Mouse (Mus musculus): ENCODE results near the gene Akr1b3. TPM values are rescaled to one million over a fixed set of nuclear protein-coding genes. Genes with fewer than 3 reads are reported as not detected.
A peak's percentile ranks its signal among the peaks of the same experiment; 100 is the strongest.
"Not testable (repeated sequence)": the region's sequence is repeated elsewhere in the genome, so short reads cannot be mapped to it uniquely, and the experiment has no call there.

The Akr1b3 gene
- polyA plus RNA-seq, 1 experiment from 2014 or later, result 120 TPM

DNA sequence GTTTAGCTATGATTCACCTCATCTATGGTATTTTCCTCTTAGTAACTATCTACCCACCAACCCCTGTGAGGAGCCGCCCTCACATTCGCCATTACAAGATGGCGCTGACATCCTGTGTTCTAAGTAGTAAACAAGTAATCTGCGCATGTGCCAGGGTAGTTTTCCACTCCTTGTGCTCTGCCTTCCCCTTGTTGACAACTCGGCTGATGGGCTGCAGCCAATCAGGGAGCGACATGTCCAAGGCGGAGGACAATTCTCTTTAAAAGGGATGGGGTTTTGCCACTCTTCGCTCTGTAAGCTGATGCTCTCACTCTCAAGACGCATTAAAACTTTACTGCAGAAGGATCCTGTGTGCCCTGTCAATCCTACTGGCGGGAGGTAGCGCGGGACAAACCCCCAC, 14.5 kb upstream of the Akr1b3 start:
- not testable (repeated sequence) for H3K4me2 ChIP-seq (ENCODE audit: low read depth, low read length); H3K27ac ChIP-seq (ENCODE audit: low read length); H3K9me3 ChIP-seq (ENCODE audit: control insufficient read depth, low read length); H3K4me3 ChIP-seq (ENCODE audit: low read length); ATAC-seq (ENCODE audit: low read depth); H3K4me1 ChIP-seq (replicated peaks; ENCODE audit: control insufficient read depth, insufficient read depth, low read length); H3K27me3 ChIP-seq (ENCODE audit: control insufficient read depth, insufficient read depth, low read depth, low read length); H3K9ac ChIP-seq (ENCODE audit: low read length); H3K36me3 ChIP-seq (ENCODE audit: control insufficient read depth, insufficient read depth, low read length)
- WGBS, result 81% methylated on average over 12 of the region's 12 CpGs

DNA sequence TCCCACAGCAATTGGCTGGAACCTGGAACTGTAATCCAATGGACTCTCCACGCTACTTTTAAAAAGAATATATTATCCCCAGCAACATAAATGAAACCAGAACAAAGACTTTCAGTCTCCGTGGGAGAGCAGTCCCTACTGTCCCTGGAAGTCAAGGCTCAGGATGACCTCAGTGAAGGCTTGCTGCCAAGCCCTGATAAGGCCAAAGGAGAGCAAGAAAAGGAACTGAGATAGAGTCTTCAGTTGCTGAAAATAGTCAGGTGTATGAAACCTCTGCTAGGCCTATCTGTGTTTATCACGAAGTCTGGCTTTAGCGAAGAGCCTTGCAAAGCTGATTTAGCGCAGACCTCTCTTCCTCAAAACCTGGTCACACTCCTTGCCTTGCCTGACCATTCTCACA, 14.1 kb upstream of the Akr1b3 start:
- Histone ChIP-seq H3K9ac (ENCODE audit: low read length) (no peak overlapping the region), H3K27me3 (ENCODE audit: control insufficient read depth, insufficient read depth, low read depth, low read length) (no peaks in the 10 kb centered on the region), H3K9me3 (ENCODE audit: control insufficient read depth, low read length) (no peaks in the 10 kb centered on the region), H3K4me1 (replicated peaks; ENCODE audit: control insufficient read depth, insufficient read depth, low read length) (no peaks in the 10 kb centered on the region), H3K27ac (ENCODE audit: low read length) (no peak overlapping the region), H3K36me3 (ENCODE audit: control insufficient read depth, insufficient read depth, low read length) (no peaks in the 10 kb centered on the region), H3K4me2 (ENCODE audit: low read depth, low read length) (no peak overlapping the region), H3K4me3 (ENCODE audit: low read length) (no peak overlapping the region)
- ATAC-seq (ENCODE audit: low read depth), result no peak
- 81% methylated on average over 5 of the region's 5 CpGs for WGBS

GRCm38 (mm10) chr6:34322121-34322520, 4.8 kb upstream of the Akr1b3 start:
- no peak overlapping the region for H3K27ac ChIP-seq (ENCODE audit: low read length)
- H3K27me3 ChIP-seq (ENCODE audit: control insufficient read depth, insufficient read depth, low read depth, low read length), result no peaks in the 10 kb centered on the region
- H3K36me3 ChIP-seq (ENCODE audit: control insufficient read depth, insufficient read depth, low read length), result no peaks in the 10 kb centered on the region
- no peaks in the 10 kb centered on the region for H3K9me3 ChIP-seq (ENCODE audit: control insufficient read depth, low read length)
- 93% methylated on average over 7 of the region's 7 CpGs for WGBS
- no peak overlapping the region for H3K9ac ChIP-seq (ENCODE audit: low read length)
- peaks cover 3% of the 10 kb centered on the region for H3K4me1 ChIP-seq (replicated peaks; ENCODE audit: control insufficient read depth, insufficient read depth, low read length)
- no peak overlapping the region for H3K4me2 ChIP-seq (ENCODE audit: low read depth, low read length)
- no peak overlapping the region for H3K4me3 ChIP-seq (ENCODE audit: low read length)
- no peak for ATAC-seq (ENCODE audit: low read depth)

- H3K4me3 ChIP-seq (ENCODE audit: low read length), result no peak overlapping the region
- WGBS, result 31% methylated on average over 6 of the region's 6 CpGs
- no peak overlapping the region for H3K9ac ChIP-seq (ENCODE audit: low read length)
- no peaks in the 10 kb centered on the region for H3K27me3 ChIP-seq (ENCODE audit: control insufficient read depth, insufficient read depth, low read depth, low read length)
- H3K4me2 ChIP-seq (ENCODE audit: low read depth, low read length), result no peak overlapping the region
- no peaks in the 10 kb centered on the region for H3K9me3 ChIP-seq (ENCODE audit: control insufficient read depth, low read length)
- no peaks in the 10 kb centered on the region for H3K36me3 ChIP-seq (ENCODE audit: control insufficient read depth, insufficient read depth, low read length)
- no peak for ATAC-seq (ENCODE audit: low read depth)
- H3K27ac ChIP-seq (ENCODE audit: low read length), result no peak overlapping the region
- H3K4me1 ChIP-seq (replicated peaks; ENCODE audit: control insufficient read depth, insufficient read depth, low read length), result peaks cover 10% of the 10 kb centered on the region
Measured at GRCm38 (mm10) chr6:34318636-34319035, 1.4 kb upstream of the Akr1b3 start.

- Histone ChIP-seq H3K4me2 (ENCODE audit: low read depth, low read length) (peak overlapping the region; percentile 90), H3K4me3 (ENCODE audit: low read length) (peak overlapping the region; percentile 74), H3K9me3 (ENCODE audit: control insufficient read depth, low read length) (no peaks in the 10 kb centered on the region), H3K27ac (ENCODE audit: low read length) (no peak overlapping the region), H3K9ac (ENCODE audit: low read length) (peak overlapping the region; percentile 15; the same call in 1 of the 2 replicates), H3K36me3 (ENCODE audit: control insufficient read depth, insufficient read depth, low read length) (no peaks in the 10 kb centered on the region), H3K4me1 (replicated peaks; ENCODE audit: control insufficient read depth, insufficient read depth, low read length) (peaks cover 10% of the 10 kb centered on the region), H3K27me3 (ENCODE audit: control insufficient read depth, insufficient read depth, low read depth, low read length) (no peaks in the 10 kb centered on the region)
- ATAC-seq (ENCODE audit: low read depth), result no peak
- 27% methylated on average over 5 of the region's 5 CpGs for WGBS
Measured at GRCm38 (mm10) chr6:34318172-34318571, 894 bp upstream of the Akr1b3 start.

DNA sequence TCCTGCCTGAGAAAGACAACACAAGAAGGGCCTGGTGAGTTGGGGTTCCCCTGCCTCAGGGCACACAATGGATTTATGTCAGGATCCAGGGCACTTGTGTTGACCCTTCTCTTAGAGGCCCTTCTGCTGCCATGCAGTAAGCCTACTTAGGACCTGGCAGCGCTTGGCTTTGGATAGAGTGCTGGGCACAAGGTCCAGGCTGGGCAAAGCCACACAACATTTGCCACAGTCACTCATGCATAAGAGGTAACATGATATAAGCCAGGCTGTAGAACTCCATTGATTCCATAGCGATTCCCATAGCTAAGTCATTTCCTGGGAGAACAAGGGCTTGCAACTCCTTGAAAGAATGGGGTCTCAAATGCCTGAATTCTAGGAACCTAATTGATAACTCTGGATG, 3.4 kb downstream of the Akr1b3 start:
- WGBS, result 94% methylated on average over 2 of the region's 2 CpGs
- peaks cover 7% of the 10 kb centered on the region for H3K36me3 ChIP-seq (ENCODE audit: control insufficient read depth, insufficient read depth, low read length)
- ATAC-seq (ENCODE audit: low read depth), result no peak
- H3K4me2 ChIP-seq (ENCODE audit: low read depth, low read length), result no peak overlapping the region
- H3K4me3 ChIP-seq (ENCODE audit: low read length), result no peak overlapping the region
- H3K4me1 ChIP-seq (replicated peaks; ENCODE audit: control insufficient read depth, insufficient read depth, low read length), result peaks cover 10% of the 10 kb centered on the region
- H3K27me3 ChIP-seq (ENCODE audit: control insufficient read depth, insufficient read depth, low read depth, low read length), result no peaks in the 10 kb centered on the region
- H3K27ac ChIP-seq (ENCODE audit: low read length), result no peak overlapping the region
- H3K9me3 ChIP-seq (ENCODE audit: control insufficient read depth, low read length), result no peaks in the 10 kb centered on the region
- no peak overlapping the region for H3K9ac ChIP-seq (ENCODE audit: low read length)

DNA sequence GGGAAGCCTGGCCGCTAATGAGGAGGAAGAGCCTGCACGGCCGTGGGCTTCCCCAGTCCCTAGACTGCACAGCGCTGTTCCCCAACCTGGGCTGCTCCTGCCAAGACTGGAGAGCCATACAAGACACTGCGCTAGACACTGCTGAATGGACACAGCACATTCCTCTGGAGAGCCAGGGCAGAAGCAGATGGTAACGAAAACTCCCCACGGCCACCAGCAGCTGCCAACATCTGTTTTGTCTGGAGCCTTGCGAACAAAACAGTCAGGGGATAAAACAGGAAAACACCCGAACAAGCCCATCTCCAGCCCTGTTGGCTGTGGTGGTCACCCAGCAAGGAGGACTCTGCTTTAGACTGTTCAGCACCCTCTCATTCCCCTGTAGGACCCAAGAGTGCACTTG, 3.9 kb downstream of the Akr1b3 start:
- H3K4me2 ChIP-seq (ENCODE audit: low read depth, low read length), result no peak overlapping the region
- H3K4me1 ChIP-seq (replicated peaks; ENCODE audit: control insufficient read depth, insufficient read depth, low read length), result peaks cover 10% of the 10 kb centered on the region
- WGBS, result 68% methylated on average over 9 of the region's 9 CpGs
- peaks cover 8% of the 10 kb centered on the region for H3K36me3 ChIP-seq (ENCODE audit: control insufficient read depth, insufficient read depth, low read length)
- H3K9me3 ChIP-seq (ENCODE audit: control insufficient read depth, low read length), result no peaks in the 10 kb centered on the region
- no peaks in the 10 kb centered on the region for H3K27me3 ChIP-seq (ENCODE audit: control insufficient read depth, insufficient read depth, low read depth, low read length)
- no peak overlapping the region for H3K9ac ChIP-seq (ENCODE audit: low read length)
- H3K27ac ChIP-seq (ENCODE audit: low read length), result no peak overlapping the region
- no peak overlapping the region for H3K4me3 ChIP-seq (ENCODE audit: low read length)
- no peak for ATAC-seq (ENCODE audit: low read depth)

- Histone ChIP-seq H3K4me3 (ENCODE audit: low read length) (no peak overlapping the region), H3K27ac (ENCODE audit: low read length) (no peak overlapping the region), H3K36me3 (ENCODE audit: control insufficient read depth, insufficient read depth, low read length) (peaks cover 8% of the 10 kb centered on the region), H3K4me2 (ENCODE audit: low read depth, low read length) (no peak overlapping the region), H3K9me3 (ENCODE audit: control insufficient read depth, low read length) (no peaks in the 10 kb centered on the region), H3K9ac (ENCODE audit: low read length) (no peak overlapping the region), H3K27me3 (ENCODE audit: control insufficient read depth, insufficient read depth, low read depth, low read length) (no peaks in the 10 kb centered on the region), H3K4me1 (replicated peaks; ENCODE audit: control insufficient read depth, insufficient read depth, low read length) (no peaks in the 10 kb centered on the region)
- no peak for ATAC-seq (ENCODE audit: low read depth)
- 89% methylated on average over 11 of the region's 11 CpGs for WGBS
Measured at GRCm38 (mm10) chr6:34310023-34310595, 7.2 kb downstream of the Akr1b3 start.

DNA sequence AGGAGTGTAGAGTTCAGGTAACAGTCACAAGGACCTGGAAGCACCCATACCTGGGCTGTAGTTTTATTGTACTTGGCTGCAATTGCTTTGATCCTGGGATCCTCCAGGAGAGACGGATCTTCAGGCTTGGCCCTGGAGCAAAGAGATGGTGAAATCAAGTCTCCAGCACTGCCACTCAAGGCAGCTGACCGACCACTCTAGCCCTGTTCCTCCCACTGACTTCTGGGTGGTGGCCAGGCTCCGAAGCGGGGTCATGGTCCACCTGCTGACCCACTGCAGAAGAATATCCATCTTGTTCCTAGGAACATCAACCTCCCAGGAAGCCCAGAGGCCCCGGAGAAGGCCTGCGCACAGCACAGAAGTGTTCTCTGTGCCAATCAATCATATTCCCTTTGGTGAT, 7.8 kb downstream of the Akr1b3 start:
- Histone ChIP-seq H3K4me2 (ENCODE audit: low read depth, low read length) (no peak overlapping the region), H3K27ac (ENCODE audit: low read length) (no peak overlapping the region), H3K4me1 (replicated peaks; ENCODE audit: control insufficient read depth, insufficient read depth, low read length) (no peaks in the 10 kb centered on the region), H3K9ac (ENCODE audit: low read length) (no peak overlapping the region), H3K9me3 (ENCODE audit: control insufficient read depth, low read length) (no peaks in the 10 kb centered on the region), H3K27me3 (ENCODE audit: control insufficient read depth, insufficient read depth, low read depth, low read length) (no peaks in the 10 kb centered on the region), H3K4me3 (ENCODE audit: low read length) (no peak overlapping the region), H3K36me3 (ENCODE audit: control insufficient read depth, insufficient read depth, low read length) (peaks cover 8% of the 10 kb centered on the region)
- no peak for ATAC-seq (ENCODE audit: low read depth)
- 95% methylated on average over 6 of the region's 6 CpGs for WGBS

DNA sequence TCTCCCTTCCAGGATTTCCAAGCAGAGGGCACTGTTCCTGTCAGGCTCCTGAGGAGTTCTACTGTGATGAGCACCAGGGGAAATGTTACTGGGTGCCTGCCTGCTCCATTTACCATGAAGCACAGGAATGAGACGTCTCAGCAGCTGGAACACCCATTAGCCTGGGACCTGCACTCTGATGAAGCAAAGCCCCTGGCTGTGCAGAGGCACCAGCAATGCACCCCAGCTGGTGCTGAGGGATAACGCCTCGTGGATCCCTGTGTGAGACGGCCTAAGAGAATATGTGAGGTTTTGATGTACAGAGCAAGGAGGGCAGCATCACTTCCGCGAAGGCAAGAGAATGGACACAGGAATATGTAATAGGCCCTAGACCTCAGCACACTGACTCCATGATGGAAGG, 10.5 kb downstream of the Akr1b3 start:
- Histone ChIP-seq H3K4me1 (replicated peaks; ENCODE audit: control insufficient read depth, insufficient read depth, low read length) (no peaks in the 10 kb centered on the region), H3K27ac (ENCODE audit: low read length) (no peak overlapping the region), H3K4me3 (ENCODE audit: low read length) (no peak overlapping the region), H3K27me3 (ENCODE audit: control insufficient read depth, insufficient read depth, low read depth, low read length) (no peaks in the 10 kb centered on the region), H3K36me3 (ENCODE audit: control insufficient read depth, insufficient read depth, low read length) (peaks cover 8% of the 10 kb centered on the region), H3K9me3 (ENCODE audit: control insufficient read depth, low read length) (no peaks in the 10 kb centered on the region), H3K9ac (ENCODE audit: low read length) (no peak overlapping the region), H3K4me2 (ENCODE audit: low read depth, low read length) (no peak overlapping the region)
- WGBS, result 78% methylated on average over 6 of the region's 6 CpGs
- ATAC-seq (ENCODE audit: low read depth), result 0 out of 2 replicates have a peak, but pooled peaks have one; percentile 10
